Mouse (Mus musculus): ENCODE results near the gene Rasl10a.

- TF ChIP-seq CTCF (IDR thresholded peaks at IDR 0.05; ENCODE audit: extremely low read depth, insufficient read length, insufficient replicate concordance, low read depth, low read length): no peak
- TF ChIP-seq POLR2A (IDR thresholded peaks at IDR 0.05; ENCODE audit: low read depth, low read length): no peak
Measured at GRCm38 (mm10) chr11:5052200-5052854, 5.6 kb upstream of the Rasl10a start.

All from small intestine, adult 2 months (tissue).